Mouse (Mus musculus) right cerebral cortex, postnatal 10 days (tissue): ENCODE measurements around the gene Spocd1.
"Not testable (repeated sequence)": the region's sequence is repeated elsewhere in the genome, so short reads cannot be mapped to it uniquely, and the experiment has no call there.

ENCODE experiments used
- DNase-seq, 2 experiments: peaks; one replicate each; pipeline ENCODE4 v3.0.0; 2021; ENCODE audit warnings: low spot score in 2 of 2

Spocd1 gene

GRCm38 (mm10) chr4:129928949-129929348, at the start of gene Spocd1:
Spocd1 (plus strand) TSS chr4:129929249.
- DNase-seq = no peak

GRCm38 (mm10) chr4:129880615-129881014, 48.4 kb upstream of the Spocd1 start:
- no peak for DNase-seq

DNA sequence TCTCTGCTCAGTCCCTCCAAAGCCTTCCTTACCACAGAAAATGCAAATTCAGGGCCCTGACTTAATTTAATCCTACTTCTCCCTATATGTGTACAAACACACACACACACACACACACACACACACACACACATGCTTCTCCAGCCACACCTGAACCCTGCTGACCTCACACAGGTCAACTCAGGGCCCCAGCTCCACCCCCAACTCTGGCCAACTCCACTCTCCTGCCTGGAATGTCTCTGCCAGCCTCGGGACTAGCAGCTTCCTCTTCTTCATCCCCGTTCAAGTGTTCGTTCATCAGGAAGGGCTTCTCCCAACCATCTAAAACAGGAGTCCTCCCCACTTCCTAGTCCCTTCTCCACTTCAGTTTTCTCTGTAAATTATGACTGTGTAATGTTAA, 47.4 kb upstream of the Spocd1 start:
- DNase-seq = no peak

- peak; percentile 60 to 65 for DNase-seq
Observed at GRCm38 (mm10) chr4:129882555-129883293, 46.3 kb upstream of the Spocd1 start.

- peak; percentile 54 to 72 for DNase-seq
Observed at GRCm38 (mm10) chr4:129884041-129884930, 44.8 kb upstream of the Spocd1 start.

- DNase-seq = no peak
Observed at GRCm38 (mm10) chr4:129889661-129890060, 39.4 kb upstream of the Spocd1 start.

DNA sequence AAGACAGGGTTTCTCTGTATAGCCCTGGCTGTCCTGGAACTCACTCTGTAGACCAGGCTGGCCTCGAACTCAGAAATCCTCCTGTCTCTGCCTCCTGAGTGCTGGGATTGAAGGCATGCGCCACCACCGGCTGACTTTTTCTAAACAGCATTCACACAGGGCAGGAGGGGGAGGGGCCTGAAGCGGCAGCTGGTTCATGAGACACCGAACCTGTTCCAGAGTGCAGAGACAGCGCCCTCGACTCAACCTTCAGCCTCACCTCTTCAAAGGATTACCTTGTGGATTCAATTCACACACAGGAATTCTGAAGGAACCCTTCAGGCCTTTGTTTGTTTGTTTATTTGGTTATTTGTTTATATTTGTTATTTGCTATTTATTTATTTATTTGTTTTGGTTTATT, 39.0 kb upstream of the Spocd1 start:
- DNase-seq = no peak

DNA sequence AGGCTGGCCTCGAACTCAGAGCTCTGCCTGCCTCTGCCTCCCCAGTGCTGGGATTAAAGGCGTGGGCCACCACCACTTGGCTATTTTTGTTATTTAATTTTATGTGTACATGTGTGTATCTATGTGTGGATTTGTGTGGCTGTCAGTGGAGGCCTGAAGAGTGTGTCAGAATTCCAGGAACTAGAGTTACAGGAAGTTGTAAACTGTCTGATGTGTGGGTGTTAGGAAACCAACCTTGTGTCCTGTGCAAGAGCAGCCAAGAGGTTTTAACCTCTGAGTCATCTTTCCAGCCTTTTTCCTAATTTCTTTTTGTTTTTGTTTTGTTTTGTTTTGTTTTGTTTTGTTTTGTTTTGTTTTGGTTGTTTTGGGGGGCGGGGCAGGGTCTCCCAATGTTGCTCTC, 34.2 kb upstream of the Spocd1 start:
- DNase-seq = no peak

DNA sequence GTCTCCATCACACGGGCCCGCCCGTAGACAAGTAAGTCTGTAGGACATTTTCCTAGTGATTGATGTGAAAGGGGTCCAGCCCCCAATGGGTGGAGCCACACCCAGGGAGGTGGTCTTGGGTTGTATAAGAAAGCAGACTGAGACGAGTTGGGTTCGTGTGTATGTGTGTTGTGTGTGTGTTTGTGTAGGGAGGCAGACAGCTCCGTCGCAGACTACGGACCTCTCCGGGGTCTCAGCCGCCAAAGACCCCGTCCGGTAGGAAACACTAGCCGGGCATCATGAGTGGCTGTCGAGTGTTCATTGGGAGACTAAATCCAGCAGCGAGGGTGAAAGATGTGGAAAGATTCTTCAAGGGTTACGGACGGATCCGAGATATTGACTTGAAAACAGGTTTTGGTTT, 30.2 kb upstream of the Spocd1 start:
- DNase-seq = not testable (repeated sequence)

DNA sequence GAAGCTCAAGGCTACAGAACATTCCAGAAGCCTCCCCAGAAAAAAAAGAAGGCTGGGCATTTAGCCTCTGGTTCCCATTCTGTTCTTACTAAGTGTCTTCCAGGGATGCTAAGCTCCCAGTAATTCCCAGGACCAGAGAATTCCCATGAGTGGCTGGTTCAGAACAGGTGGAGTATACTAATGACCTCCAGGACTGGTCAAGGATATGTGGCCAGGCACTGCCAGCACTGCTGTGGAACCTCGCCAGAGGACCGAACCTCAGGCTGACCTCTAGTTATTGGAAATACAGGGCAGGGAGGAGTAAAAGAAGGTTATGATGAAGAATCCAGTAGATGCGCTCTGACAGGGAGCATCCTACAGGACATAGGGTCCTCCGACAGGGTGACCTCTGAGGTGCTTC, 26.7 kb upstream of the Spocd1 start:
- DNase-seq = no peak

- no peak for DNase-seq
Observed at GRCm38 (mm10) chr4:129903577-129903976, 25.5 kb upstream of the Spocd1 start.

- no peak for DNase-seq
Observed at GRCm38 (mm10) chr4:129905032-129905431, 24.0 kb upstream of the Spocd1 start.

- no peak for DNase-seq
Observed at GRCm38 (mm10) chr4:129906016-129906415, 23.0 kb upstream of the Spocd1 start.

GRCm38 (mm10) chr4:129908836-129909235, 20.2 kb upstream of the Spocd1 start:
- no peak for DNase-seq

- DNase-seq = no peak
Observed at GRCm38 (mm10) chr4:129909261-129909731, 19.8 kb upstream of the Spocd1 start.

DNA sequence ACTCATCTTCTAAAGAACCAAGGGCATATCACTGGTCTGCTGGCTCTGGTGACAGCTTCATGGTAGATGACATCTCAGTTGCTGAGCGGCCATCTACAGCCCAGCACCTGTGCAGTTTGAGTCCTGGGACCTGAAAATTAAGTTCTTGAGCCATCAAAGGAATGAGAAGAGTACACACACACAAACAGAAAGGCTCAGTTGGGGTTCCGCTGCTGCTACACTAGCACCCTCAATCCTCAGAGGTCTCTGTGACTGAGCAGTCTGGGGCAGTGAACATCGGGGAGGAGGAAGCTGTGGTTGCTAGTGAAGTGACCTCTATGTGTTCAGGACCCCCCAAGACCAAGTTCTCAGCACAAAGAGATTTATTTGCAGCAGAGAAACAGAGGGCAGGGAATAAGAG, 16.1 kb upstream of the Spocd1 start:
- DNase-seq = no peak

GRCm38 (mm10) chr4:129913761-129914644, 15.0 kb upstream of the Spocd1 start:
- DNase-seq = no peak

DNA sequence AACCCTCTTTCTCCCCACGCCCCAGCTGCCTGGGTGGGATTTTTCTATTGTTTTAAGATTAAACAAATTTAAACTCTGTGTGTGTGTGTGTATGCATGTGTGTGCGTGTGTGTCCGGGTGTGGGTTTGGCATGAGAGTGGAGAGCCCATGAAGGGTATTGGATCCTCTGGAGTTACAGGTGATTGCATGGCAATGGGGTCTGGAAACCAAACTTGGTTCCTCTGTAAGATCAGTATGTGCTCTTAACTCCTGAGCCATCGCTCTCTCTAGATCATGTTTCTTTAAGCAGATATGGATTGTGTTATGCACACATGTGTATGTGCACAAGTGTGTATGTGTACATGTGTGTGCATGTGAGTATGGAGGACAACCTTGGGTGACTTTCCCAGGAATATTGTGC, 14.4 kb upstream of the Spocd1 start:
- no peak for DNase-seq

DNA sequence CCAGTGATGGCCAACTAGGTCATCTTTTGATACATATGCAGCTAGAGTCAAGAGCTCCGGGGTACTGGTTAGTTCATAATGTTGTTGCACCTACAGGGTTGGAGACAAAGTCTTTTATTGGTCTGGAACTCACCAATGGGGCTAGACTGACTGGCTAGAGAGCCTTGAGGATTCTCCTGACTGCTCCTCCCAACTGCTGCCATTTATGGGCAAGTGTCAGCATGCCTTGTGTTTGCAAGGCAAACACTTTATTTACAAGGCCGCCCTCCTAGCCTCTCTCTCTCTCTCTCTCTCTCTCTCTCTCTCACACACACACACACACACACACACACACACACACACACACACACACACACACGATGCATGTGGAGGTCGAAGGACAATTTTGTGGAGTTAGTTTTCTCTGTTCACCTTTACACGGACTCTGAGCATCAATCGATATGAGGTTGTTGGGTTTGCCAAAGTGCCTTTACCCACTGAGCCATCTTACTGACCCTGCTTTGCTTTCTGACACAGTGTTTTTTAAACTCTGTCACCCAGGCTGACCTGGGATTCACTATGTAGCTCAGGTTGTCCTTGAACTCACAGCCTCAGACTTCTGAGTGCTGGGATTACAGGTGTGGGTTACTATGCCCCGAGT, 13.6 kb upstream of the Spocd1 start:
- DNase-seq = no peak

DNA sequence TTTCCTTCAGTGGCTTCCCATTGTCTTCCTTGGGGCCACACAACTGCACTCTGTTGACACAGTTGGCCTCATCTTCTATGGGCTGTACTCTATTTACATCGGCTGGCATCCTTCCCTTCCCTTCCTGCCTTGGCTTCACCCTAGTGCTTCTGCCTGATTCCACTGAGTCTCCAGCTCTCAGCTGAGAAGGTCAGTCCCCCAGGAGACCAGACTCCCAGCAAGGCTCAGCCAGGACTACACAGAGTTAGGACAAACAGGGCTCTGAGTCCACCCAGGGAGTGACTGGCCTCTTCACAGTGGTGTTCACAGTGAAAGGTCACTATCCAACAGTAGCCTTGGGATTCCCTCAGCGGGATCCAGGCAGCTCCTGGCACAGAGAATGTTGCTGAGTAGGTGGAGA, 12.9 kb upstream of the Spocd1 start:
- DNase-seq = no peak

DNA sequence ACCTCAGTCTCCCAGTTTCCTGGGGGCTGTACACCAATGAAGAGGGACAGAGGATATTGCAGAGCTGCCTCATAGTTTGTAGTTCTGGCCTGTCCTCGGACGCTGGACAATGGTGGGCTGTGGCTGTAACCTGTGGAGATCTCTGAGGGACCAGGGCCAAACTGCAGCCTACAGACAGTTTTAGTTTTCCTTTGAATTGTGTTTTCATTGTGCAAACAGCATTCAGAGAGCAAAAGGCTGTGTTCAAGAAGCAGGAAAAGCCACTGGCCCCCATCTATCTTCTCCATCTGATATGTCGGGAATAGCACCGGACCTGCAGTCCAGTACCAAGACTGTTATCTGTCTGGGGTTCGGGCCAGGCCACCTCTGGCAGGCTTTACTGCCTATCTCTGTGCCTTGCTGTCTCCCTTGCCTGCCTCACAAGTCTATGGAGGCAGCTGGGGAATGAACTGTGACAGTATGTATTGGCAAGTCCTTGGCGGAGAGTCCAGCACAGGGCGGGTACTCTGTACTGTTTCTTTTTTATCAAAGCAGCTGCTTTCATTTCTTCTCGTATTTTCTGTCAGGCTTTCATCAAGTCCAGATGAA, 11.9 kb upstream of the Spocd1 start:
- DNase-seq = no peak
